Mouse (Mus musculus) CD4-positive, CD25-positive, alpha-beta regulatory T cell, adult 4 months (primary cell): Measurements from ENCODE around the gene Gm10972. TPM values are rescaled to one million over a fixed set of nuclear protein-coding genes. Genes with fewer than 3 reads are reported as not detected.
"Not testable (repeated sequence)": the region's sequence is repeated elsewhere in the genome, so short reads cannot be mapped to it uniquely, and the experiment has no call there.

Source experiments
- ATAC-seq: one replicate; pipeline ENCODE4 v1.8.0; 2017
- polyA plus RNA-seq, 2 experiments: library from polyadenylated mRNA; unstranded; fragments of 100-300 nt; shearing (Covaris generic); gene quantifications; one replicate each; pipeline ENCODE4 v1.2.1; 2017

Gm10972 gene
- polyA plus RNA-seq, 2 experiments from 2014 or later, result not detected

DNA sequence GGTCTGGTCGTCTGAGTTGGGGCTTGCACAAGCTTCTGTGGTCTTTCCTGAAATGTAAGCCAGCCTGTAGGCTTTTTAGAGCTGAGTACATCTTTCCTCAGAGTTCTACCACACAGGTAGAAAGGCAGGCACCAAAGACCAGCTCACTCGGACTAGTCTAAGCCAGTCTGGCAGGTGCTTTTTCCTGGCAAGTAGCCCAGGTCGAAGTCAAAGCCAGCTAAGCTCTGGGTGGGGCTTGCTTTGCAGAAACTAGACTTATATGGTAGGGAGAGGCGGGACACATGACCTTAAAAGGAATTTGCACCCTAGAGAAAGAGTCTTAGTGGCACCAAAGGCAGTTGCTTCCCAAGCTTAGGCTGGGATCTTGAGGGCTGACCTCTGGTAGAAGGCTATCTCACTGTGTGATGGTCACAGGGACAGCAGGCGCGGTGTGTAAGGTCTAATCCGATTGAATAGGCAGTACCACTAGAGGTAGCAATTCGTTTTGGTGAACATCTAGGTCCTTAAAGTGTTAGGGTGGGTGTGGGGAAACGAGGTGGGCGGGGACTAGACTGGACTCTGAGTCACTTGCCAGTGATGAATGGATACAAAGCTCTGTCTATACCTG lies 16.3 kb downstream of the Gm10972 start:
- ATAC-seq, result peak; percentile 36

DNA sequence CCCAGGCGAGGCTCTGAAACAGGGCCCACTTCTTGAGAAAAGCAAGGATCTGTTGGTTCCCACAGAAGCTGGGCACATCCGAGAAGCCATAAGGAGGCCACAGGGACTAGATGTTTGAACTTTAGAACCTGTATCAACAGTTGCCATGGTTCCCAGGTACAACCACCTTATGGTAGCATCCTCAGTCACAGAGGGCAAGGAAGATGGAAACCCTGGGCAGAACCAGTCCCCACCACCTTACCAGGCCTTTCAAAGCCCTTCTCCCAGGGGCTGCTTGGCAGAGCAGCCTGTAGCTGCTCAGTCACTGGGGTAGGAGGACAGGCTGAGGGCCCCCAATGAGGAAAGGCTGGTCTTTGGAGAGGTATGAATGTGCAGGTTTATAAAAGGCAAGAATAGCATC lies 17.9 kb downstream of the Gm10972 start:
- not testable (repeated sequence) for ATAC-seq

DNA sequence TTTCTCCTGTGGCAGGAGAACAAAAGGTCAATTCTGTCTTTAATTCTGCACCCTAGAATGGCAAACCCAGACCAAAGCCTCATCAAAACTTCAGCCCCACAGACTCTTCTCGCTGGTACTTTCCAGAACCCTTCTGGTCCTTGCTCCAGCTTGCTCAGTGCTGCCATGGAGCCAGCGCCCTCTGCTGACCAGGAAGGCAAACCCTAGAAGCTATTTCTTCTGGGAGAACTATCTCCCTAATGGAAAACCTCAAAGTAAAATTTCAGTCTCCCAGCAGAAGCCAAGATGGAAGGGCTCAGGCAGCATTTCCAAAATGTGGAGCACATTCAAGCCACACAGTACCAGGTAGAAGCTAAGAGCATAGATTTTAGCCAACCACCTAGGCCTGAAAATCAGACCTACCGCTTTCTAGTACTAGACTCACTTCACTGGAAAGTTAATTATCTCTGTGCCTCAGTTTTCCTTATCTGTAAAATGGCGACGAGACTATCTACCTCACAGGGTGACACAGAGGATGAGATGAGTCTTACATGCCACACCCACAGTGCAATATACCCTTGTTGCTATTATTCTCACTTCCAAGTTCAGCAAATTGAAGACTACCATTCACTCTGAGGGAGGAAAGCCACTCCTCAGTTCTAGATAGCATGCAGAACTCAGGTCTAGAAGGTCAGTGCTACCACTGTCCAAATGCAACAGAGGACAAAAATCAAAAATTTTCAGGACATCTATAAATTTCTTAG lies 22.3 kb downstream of the Gm10972 start:
- not testable (repeated sequence) for ATAC-seq

DNA sequence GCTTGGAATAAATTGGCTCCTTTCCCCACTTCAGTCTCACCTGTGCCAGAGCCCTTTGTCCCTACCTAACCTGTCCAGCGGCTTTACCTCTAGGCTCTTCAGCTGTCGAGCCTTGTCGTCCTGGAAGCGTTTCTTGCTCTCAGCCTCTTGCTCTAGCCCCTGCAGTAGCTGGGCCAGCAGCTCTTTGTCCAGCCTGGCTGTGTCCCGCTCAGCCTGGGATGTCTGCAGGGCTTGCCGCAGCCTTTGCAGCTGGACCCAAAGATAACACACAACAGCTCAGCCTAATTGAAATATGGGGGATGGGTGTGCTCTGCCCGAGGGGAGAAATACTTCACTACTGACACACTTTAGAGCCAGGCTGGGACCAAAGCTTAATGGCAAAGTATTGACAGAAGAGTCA lies 23.0 kb downstream of the Gm10972 start:
- ATAC-seq, result not testable (repeated sequence)

DNA sequence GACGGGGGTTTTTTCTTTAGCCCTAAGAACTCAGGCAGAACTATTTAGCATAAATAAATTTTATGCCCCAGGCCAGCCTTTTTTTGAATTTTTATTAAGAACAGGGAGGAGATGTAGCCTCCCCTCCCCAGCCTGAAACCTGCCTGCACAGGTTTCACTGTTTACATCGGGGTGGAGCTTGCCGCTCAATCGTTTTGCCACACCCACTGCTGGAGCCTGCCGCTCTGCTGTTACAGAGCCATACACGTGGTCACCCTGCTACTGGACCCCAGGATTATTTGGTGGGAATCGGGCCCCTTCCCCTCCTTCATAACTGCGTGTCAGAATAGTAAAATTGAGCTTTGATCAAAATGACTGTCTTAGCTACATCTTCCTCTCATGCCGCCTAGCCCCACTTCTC lies 32.2 kb downstream of the Gm10972 start:
- not testable (repeated sequence) for ATAC-seq

DNA sequence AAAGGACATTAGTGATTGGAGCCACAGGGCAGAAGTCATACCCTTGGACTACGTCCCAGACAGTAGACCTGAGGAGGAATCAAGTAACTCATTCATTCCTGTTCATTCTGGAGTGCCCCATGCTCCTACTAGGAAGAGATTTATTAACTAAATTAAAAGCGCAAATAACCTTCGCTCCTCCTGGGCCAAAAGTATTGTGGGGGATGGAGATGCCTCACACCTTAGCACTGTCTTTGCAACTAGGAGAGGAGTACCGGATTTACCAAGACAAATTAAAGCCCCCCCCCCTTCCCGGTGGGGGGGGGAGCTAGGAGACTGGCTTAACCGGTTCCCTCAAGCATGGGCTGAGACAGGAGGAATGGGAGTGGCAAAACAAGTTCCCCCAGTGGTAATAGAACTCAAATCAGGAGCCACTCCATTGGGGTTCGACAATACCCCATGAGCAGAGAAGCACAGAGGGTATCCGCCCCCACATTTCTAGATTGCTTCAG lies 36.5 kb downstream of the Gm10972 start:
- no peak for ATAC-seq

DNA sequence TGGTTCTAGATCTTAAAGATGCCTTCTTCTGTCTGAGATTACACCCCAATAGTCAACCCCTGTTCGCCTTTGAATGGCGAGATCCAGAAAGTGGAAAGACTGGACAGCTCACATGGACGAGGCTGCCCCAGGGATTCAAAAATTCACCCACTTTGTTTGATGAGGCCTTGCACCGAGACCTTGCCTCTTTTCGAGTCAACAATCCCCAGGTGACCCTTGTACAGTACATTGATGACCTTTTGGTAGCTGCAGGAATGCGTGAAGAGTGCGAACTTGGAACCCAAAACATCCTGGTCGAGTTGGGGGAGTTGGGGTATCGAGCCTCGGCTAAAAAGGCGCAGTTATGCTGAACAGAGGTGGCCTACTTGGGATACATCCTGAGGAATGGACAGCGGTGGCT lies 37.1 kb downstream of the Gm10972 start:
- ATAC-seq, result not testable (repeated sequence)

DNA sequence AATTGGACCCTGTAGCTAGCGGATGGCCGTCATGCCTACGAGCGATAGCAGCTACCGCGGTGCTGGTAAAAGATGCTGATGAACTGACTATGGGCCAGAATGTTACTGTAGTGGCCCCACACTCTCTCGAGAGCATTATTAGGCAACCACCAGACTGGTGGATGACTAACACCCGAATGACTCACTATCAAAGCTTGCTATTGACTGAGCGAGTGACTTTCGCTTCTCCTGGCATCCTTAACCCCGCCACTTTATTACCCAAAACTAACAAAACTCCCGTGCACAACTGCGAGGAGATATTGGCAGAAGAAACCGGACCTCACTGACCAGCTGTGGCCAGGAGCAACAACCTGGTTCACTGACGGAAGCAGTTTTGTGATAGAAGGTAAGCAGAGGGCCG lies 37.9 kb downstream of the Gm10972 start:
- no peak for ATAC-seq

DNA sequence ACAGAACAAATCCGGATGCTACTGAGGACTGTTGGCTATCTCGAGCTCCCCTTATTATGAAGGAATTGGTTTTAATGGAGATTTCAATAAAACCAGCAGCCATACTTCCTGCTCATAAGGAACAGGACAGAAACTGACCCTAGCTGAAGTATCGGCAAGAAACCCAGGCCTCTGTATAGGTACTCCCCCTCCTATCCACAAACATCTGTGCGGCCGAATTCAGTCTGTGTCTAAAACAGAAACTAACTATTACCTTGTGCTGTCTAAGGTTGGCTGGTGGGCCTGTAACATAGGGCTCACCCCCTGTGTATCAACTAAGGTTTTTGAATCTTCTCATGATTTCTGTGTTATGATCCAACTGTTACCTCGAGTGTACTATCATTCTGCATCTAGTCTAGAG lies 40.7 kb downstream of the Gm10972 start:
- ATAC-seq, result no peak

DNA sequence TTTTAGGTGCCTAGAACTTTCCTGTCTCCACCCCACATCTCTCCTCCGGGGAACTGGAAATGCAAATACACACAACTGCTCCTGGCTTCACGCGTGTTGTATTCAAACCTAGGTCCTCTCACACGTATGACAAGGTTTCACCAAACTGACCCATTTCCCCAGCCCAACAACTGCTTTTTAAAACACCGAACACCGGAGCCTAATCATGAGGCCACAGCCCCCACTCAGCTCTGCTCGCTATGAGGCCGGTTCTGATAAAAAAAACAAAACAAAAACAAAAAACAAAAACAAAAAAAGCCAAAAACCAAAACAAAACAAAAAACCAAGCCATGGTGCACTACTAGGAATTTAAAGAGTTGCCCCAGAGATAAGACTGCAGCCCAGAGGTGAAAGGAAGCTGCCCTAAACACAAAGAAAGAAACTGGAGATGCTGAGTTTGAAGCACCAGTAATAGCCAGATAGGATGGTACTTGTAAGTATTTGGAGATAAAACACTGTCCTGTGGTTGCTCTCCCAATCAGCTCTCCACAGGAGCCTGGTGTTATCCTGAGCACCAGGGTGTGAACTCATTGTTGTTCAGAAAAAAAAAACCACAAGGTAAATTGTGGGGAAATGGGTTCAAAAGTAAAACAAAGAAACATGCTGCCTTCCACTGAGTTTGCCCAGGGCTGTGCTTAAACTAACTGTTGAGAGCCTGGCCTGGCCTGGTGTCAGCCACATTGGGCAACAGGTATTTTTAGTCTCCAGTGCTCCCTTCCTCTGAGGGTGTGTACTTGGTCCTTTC lies 43.3 kb downstream of the Gm10972 start:
- ATAC-seq, result not testable (repeated sequence)

DNA sequence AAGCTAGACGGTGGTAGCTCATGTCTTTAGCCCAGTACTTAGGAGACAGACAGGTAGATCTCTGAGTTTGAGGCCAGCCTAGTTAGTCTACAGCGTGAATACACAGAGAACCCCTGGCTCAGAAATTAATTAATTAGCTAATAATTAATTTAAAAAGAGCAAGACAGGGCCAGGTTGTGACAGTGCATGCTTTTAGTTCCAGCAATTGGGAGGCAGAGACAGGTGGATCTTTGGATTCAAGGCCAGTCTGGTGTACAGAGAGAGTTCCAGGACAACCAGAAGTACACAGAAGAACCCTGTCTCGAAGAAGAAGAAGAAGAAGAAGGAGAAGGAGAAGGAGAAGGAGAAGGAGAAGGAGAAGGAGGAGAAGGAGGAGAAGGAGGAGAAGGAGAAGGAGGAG lies 45.8 kb downstream of the Gm10972 start:
- not testable (repeated sequence) for ATAC-seq

DNA sequence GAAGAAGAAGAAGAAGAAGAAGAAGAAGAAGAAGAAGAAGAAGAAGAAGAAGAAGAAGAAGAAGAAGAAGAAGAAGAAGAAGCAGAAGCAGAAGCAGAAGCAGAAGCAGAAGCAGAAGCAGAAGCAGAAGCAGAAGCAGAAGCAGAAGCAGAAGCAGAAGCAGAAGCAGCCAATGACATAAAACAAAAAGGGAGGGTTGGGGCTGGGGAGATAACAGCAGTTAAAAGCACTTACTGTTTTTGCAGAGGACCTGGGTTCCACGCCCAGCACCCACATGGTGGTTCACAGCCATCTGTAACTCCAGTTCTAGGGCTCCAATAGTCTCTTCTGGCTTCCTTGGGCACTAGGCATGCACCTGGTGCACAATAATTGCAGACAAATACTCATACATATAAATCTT lies 46.3 kb downstream of the Gm10972 start:
- ATAC-seq, result not testable (repeated sequence)

DNA sequence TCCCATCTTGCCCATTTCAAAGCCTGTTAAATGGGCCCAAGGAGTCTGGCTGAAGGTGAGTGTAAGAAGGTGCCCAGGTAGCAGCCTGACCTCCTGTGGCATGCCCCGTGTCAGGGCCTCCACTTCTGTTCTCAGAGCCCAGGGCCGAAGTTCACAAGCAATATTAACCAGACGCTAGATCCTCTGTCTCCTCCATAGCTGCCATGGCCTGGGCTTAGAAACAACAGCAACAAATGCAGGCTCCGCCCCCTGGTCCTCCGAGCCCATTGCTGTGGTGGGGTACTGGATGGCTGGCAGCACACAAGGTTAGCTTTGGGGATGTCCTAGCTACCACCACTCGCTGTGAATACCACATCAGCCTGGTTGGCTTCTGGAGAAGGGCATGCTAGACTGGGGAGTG lies 47.2 kb downstream of the Gm10972 start:
- not testable (repeated sequence) for ATAC-seq

DNA sequence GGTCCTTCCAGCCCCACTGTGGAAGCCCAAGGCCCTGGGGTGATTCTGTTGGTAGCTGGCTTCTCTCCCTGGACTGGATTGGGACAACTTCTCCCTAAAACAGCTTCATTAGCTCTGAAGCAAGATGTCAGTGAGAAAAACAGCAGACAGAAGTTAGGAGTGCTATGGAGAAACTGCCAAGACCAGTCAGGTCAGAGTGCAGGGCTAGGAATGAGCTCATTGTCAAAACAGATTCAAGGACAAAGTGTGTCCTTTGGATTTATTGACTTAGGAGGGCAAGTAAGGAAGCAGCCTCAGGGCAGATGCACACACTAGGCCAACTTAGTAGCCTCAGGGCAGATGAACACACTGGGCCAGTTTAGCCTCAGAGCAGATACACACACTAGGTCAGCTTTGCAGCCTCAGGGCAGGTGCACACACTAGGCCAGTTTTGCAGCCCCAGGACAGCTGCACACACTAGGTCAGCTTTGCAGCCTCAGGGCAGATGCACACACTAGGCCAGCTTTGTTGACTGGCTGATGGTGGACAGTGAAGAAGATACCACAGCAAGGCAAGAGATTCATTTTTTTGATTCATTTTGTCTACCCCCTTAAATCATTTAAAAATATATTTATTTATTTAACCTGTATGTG lies 47.8 kb downstream of the Gm10972 start:
- no peak for ATAC-seq

DNA sequence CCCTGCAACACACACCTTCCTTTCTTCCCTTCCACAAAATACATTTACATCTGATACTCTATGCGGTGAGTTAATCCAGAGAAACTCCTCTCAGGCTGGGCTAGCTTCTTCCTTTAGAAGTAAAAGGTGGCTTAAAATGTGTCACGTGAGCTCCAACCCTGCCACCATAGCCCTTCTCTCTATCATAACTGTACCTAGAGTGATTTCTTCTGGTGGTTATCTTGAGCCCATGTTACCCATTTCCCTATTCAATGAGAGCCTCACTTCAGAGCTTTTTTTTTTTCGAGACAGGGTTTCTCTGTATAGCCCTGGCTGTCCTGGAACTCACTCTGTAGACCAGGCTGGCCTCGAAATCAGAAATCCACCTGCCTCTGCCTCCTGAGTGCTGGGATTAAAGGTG lies 48.8 kb downstream of the Gm10972 start:
- not testable (repeated sequence) for ATAC-seq

Other genes starting within 250 kb of the Gm10972 start
- under 1 TPM; 0.40 to 0.48 TPM for gene Lingo4, start 244.6 kb upstream of the Gm10972 start, polyA plus RNA-seq
- gene Tdrkh, start 229.8 kb upstream of the Gm10972 start, polyA plus RNA-seq, result 10 to 100 TPM; 11.4 to 11.6 TPM
- gene Mrpl9, start 199.8 kb upstream of the Gm10972 start, polyA plus RNA-seq, result 10 to 100 TPM; 47.2 to 47.6 TPM
- under 1 TPM in 1 of 2 experiments, not detected in 1; 0.94 TPM for gene Oaz3, start 199.2 kb upstream of the Gm10972 start, polyA plus RNA-seq
- 1 to 10 TPM in 1 of 2 experiments, under 1 TPM in 1; 0.55 to 1.8 TPM for gene Celf3, start 164.8 kb upstream of the Gm10972 start, polyA plus RNA-seq
- 1 to 10 TPM in 1 of 2 experiments, not detected in 1; 1.4 TPM for gene Riiad1, start 162.8 kb upstream of the Gm10972 start, polyA plus RNA-seq
- 10 to 100 TPM; 17.1 TPM for gene Snx27, start 60.4 kb upstream of the Gm10972 start, polyA plus RNA-seq
- 1 to 10 TPM; 2.1 to 6.8 TPM for gene Tuft1, start 15.8 kb downstream of the Gm10972 start, polyA plus RNA-seq
- not detected for gene Selenbp2, start 50.4 kb downstream of the Gm10972 start, polyA plus RNA-seq
- under 1 TPM in 1 of 2 experiments, not detected in 1; 0.26 TPM for gene Cgn, start 143.4 kb downstream of the Gm10972 start, polyA plus RNA-seq
- 10 to 100 TPM; 21.3 to 22.0 TPM for gene Pogz, start 194.5 kb downstream of the Gm10972 start, polyA plus RNA-seq
- gene Psmb4, start 243.8 kb downstream of the Gm10972 start, polyA plus RNA-seq, result 100 to 1,000 TPM; 114 to 155 TPM